Mouse (Mus musculus) thymus, postnatal 14 days (tissue): ENCODE data around the gene Adra1d.

Experiments
- DNase-seq: peaks from one replicate; pipeline ENCODE4 v3.0.0; 2021

Adra1d gene

DNA sequence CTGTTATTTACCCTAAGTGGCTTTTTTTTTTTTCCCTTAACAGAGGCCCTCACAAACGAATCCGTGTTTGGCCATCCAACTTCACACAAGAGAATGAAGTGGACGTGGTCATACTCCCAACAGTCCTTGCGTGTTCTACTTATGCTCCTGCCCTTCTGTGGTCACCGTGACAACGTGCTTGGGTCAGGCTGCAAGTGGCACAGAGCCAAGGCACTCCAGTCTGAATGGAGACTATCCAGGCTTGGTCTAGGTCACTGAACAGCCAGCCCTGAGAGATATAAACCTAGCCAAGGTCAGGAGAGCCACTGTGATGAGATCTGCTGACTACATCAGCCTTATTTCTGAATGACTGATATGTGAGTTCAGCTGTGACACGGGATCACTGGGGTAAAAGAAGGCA lies 23.7 kb downstream of the Adra1d start:
- no peak for DNase-seq

DNA sequence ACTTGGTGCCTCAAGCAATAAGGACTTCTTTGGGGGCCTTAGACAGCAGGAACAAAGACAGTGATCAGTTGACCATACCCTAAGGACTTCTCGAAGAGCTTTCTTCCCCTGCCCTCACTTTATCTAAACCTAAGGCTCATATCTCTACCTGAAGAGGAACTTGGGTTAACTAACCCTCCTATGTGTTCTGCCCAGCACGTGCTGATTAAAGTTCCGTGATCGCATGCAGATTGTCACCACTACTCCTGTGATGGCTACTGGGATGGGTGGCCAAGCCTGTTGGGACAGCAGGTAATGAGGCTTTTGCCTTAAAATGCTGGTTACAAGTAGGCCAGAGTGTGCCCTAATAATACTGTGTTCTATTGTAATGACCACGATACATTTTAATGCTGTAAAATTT lies 26.9 kb downstream of the Adra1d start:
- no peak for DNase-seq

- no peak for DNase-seq
These were observed 30.8 kb downstream of the Adra1d start for GRCm38 (mm10) chr2:131531271-131531670.

DNA sequence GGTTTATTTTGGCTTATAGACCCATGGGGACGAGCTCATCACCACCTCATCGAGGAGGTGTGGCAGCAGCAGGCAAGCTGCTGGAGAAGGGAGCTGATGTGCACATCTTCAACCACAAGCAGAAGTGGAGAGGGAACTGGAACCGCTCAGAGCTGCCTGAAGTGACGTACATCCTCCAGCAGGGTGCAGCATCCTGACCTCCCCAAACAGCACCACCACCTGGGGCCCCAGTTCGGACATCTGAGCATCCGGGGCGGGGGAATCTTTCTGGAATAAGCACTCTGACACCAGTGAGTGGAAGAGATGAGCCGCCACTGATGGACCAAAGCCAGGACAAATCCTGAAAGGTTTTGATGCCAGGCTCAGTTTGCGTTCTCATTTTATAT lies 31.5 kb downstream of the Adra1d start:
- peak; percentile 67 for DNase-seq

GRCm38 (mm10) chr2:131529898-131530622 lies 32.0 kb downstream of the Adra1d start:
- peak; percentile 57 for DNase-seq

- peak; percentile 60 for DNase-seq
These were observed 35.0 kb downstream of the Adra1d start for GRCm38 (mm10) chr2:131527061-131527460.

DNA sequence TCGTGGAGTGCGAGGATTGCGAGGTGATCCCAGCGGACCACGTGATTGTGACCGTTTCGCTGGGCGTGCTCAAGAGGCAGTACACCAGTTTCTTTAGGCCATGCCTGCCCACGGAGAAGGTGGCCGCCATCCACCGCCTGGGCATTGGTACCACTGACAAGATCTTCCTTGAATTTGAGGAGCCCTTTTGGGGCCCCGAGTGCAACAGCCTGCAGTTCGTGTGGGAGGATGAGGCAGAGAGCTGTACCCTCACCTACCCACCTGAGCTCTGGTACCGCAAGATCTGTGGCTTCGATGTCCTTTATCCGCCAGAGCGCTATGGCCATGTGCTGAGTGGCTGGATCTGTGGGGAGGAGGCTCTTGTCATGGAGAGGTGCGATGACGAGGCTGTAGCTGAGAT lies 41.3 kb downstream of the Adra1d start:
- DNase-seq, result no peak

DNA sequence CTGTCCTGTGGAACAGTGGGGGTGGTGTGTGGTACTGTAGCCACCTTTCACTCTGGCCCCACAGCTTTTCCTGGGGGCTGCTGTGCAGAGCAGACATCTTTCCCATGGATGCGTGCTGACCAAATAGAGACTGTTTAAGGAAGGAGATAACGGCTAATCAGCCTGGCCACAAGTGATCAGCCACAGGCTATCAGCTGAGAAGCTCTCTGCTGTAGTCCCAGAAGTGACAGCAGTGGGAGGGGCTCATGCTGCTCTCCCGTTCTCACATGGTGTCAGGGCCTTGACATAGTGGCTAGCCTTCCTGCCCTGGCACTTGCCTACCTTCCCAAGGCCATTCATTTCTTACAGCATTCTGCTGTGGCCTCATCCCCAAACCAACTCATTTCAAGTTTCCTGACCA lies 43.3 kb downstream of the Adra1d start:
- no peak for DNase-seq

GRCm38 (mm10) chr2:131517550-131517949 lies 44.5 kb downstream of the Adra1d start:
- DNase-seq, result no peak

- no peak for DNase-seq
These were observed 47.9 kb downstream of the Adra1d start for GRCm38 (mm10) chr2:131514055-131514621.

DNA sequence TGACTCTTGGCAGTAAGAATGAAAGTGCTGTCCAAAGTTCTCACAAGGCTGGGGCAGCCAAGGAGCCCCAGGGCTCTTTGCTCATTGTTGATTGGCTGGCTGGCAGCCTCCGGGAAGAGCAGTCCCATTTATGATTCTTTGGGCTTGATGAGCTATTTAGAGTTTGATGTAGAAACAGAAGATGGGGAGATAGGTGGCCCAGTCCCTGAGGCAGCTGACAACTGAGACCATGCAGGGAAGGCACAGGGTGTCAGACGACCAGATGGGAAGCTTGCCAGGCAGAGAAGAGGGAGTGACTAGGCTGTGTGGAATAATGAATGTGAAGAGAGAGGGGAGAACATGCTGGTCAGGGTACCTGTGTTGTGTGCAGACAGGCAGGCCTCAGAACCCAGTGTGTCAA lies 48.6 kb downstream of the Adra1d start:
- DNase-seq, result no peak

GRCm38 (mm10) chr2:131510531-131510930 lies 51.6 kb downstream of the Adra1d start:
- no peak for DNase-seq

- DNase-seq, result peak; percentile 76
These were observed 52.3 kb downstream of the Adra1d start for GRCm38 (mm10) chr2:131509671-131510313.

DNA sequence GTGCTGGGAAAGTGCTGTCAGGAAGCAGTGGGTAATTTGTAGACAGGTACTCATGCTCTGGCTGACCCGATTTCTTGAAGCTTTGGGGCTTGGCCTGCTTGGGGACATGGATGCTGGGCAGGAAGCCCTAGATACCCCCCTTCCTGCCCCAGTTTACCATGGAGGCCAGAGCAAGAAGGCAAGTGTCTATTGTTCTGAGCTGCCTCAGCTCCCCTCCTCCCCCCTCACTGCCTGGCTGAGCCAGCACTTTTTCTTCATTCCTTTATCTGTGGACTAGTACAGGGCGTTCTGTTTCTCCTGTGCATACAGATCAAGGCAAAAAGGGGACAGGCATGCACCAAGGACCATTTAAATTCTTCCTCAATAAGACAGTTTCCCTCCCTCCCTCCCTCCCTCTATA lies 53.6 kb downstream of the Adra1d start:
- DNase-seq, result peak; percentile 17

GRCm38 (mm10) chr2:131506358-131506757 lies 55.7 kb downstream of the Adra1d start:
- DNase-seq, result no peak

DNA sequence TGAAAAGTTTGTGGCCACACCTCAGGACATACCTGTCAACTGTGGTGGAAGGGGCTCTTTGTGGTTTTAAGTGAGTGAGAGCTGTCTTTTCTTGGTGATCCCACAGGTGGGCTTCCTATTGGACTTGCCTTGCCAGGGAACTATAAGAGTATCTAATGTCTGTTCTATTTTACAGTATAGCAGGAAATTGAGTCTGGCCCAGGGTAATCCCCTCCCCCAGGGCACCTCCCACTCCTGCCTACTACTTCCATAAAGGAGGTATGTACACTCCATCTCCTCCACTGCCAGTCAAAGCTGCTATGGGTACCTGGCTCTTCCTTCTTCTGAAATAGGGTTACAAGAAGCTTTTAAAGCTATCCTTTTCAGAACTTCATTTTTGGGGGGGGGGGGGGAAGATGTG lies 56.7 kb downstream of the Adra1d start:
- DNase-seq, result no peak

GRCm38 (mm10) chr2:131502561-131502960 lies 59.5 kb downstream of the Adra1d start:
- no peak for DNase-seq

DNA sequence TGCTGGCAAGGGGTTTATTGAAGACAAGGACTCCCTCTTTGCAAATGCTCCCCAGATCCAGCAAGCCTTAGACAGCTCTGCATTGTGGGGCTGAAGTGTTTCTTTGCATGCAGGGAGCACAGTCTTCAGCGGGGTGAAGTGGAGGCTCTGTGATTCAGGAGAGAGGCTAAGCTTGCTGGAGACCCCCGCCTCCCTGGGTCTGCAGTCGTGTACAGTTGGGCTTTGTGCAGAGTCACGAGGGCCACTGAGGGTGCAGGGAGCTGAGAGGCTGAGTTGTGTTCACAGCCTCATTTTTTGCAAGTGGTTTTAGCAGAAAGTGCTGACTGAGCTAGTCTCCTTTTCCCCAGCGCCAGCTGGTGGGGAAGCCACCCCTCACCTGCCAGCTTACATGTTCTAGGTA lies 60.2 kb downstream of the Adra1d start:
- no peak for DNase-seq

- no peak for DNase-seq
These were observed 62.7 kb downstream of the Adra1d start for GRCm38 (mm10) chr2:131499290-131499845.

DNA sequence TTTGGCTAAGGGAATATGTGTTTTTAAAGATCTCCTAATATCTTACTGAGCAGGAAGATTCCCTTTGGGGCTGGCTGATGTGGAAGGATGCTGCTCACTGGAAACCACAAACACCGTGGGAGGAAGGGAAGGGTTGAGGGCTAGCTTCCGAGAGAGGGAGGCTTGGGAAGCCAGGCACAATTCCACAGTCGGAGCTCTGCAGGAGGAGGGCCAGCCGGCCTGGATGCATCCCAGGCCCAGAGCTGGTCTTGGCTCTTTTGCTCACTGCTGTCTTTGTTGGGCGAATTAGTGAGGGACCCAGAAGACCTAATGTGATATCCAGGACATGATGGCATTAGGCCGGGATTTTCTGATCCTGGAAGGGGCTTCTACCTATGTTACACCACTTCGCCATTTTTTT lies 63.9 kb downstream of the Adra1d start:
- DNase-seq, result no peak

DNA sequence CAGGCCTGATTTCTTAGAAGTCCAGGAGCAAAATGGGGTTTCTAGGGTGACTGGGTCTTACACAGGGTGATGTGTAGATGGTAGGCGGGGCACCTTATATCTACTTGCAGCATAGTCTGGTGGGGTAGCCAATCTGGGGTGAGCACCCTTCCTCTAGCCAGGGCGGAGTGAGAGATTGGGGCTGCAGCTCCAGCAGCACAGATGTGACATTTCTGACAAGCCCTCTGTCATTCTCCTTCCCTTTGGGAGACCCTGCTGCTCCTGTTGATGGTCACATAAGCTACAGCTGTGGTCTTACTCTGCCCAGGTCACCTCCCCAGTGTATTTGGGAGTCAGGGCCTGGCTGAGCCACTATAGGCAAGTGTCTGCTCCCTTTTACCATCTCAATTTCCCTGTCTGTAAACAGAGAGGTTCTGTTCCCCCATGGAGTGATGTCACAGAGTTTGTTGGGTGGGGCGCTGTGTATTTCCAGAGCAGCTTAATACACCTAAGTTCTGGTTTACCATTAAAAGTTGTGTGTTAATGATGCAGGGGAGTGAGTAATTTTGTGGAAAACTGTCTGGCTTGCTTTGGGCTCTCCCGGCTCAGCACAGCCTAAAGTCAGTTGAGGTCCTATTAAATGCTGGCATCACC lies 64.7 kb downstream of the Adra1d start:
- DNase-seq, result no peak

GRCm38 (mm10) chr2:131496125-131496820 lies 65.8 kb downstream of the Adra1d start:
- no peak for DNase-seq
